Mouse (Mus musculus): ENCODE results near the gene Lmo2.

DNA sequence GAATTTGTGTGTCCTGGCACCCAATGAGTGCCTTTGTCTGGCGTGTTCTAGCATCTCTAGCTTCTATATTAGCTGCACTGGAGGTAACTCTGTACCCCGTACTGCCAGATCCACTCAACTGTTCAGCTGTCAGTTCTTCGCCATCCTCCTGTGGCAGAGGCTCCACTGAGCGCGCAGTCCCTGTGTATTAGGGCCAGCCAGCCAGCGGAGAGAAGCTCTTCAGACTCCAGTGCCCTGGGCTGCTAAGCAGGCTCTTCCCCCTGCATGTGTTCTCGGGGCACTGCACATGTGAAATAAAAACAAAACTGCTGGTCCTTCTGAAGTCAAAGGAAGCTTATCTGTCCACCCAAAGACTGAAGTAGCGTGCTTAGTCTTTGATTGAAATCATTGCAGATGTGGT lies 19.4 kb downstream of the Lmo2 start:
- no peak for TF ChIP-seq CTCF (conservative IDR thresholded peaks at IDR 0.05; ENCODE audit: insufficient read depth, insufficient read length, low read depth, low read length)
- TF ChIP-seq POLR2A (IDR thresholded peaks at IDR 0.05; ENCODE audit: low read depth, low read length) = no peak

Data from kidney, adult 2 months (tissue).